Mouse (Mus musculus) liver, adult 2 months (tissue): ENCODE data around the gene Rxfp3.

Source experiments
- CTCF ChIP-seq: fragments of 200-500 bp; IDR thresholded peaks from 2 replicates; pipeline ENCODE4 v1.5.1; 2011; ENCODE audit warnings: low read depth, low read length, control low read depth
- POLR2A ChIP-seq: fragments of 200-500 bp; IDR thresholded peaks from 2 replicates; pipeline ENCODE4 v1.6.1; 2011; ENCODE audit warnings: low read length, control low read depth; ENCODE audit not compliant: insufficient read depth; ENCODE audit errors: extremely low read depth

DNA sequence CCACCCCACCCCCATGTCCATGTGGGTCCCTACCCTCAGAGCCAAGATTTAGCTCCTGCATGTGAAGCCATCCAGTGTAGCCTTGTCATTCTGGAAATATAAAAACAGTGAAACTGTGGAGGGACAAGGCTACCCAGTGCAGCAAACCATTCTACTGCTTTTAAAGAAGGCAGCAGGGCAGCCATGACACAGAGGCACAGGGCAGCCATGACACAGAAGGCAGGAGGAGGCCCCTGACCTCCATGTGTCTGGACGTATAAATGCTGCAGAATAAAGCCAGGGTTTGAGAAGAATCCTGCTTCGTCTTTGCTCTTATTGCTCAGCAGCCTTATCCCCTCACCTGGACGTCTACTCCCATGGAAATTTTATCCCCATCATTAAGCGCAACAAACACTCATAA, 34.0 kb downstream of the Rxfp3 start:
- TF ChIP-seq POLR2A (no peak), CTCF (no peak)
